Mouse (Mus musculus): ENCODE results near the gene Usp30. TPM values are rescaled to one million over a fixed set of nuclear protein-coding genes. Genes with fewer than 3 reads are reported as not detected.

The Usp30 gene
- polyA plus RNA-seq, 1 experiment from 2014 or later: 10.1 TPM

DNA sequence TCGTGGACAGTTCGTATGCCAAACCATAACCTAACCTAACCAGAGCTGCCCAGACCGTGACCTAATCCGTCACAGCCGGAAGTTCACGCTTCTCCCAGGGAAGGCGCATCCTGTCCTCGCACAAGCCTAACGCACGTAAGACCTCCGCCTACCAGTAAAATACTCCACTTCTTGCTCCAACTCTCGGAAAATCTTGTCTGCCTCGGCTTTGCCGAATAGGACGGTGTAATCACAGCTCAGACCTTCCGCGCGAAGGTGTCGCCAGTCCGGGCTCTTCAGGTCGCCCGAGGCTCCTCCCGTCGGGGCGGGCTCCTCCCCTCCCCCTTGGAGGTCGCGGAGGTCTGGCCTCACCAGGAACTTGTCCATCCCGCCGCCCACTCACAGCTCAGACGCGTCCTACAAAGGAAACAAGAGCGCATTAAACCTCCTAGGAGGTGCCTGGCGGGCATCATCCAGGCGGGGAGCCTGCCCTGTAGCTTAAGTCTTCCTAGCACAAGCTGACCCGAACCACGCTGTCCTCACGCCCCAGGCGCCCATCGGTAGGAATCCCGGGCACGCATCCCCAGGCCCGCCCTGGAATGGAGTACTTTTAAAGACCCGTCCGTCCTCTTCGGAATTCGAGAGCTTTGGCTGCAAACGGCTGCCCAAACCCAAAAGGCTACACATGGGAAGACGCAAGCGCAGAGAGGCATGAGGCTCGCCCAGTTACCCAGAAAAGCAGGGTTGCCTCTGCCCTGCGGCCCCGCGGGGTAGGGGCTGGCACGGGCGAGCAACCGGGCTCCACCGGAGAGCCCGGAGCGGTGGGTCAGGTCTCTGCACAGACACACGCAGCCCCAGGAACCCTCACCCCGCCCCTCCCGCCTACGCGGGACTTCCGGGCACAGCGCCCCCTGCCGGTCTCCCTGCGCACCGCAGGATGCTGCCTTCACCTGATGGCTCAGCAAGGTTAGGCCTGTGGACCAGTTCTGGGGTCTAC is 62.4 kb downstream of the Usp30 start, which contains the start of gene Alkbh2:
Alkbh2 (minus strand) TSS at position 845 of the 976 bp plus-strand sequence.
- Histone ChIP-seq H3K36me3 (ENCODE audit: control insufficient read depth, insufficient read depth, low read length) (peaks cover 25% of the 10 kb centered on the region), H3K4me2 (ENCODE audit: low read depth, low read length) (peak within 1 kb of the TSS; percentile 96), H3K27ac (replicated peaks; ENCODE audit: low read depth, low read length) (peak within 1 kb of the TSS; percentile 86), H3K4me3 (ENCODE audit: low read depth, low read length) (peak within 1 kb of the TSS; percentile 70), H3K4me1 (ENCODE audit: control insufficient read depth, insufficient read depth, low read length) (peaks cover 13% of the 10 kb centered on the region), H3K27me3 (replicated peaks; ENCODE audit: control insufficient read depth, insufficient read depth, low read length) (no peaks in the 10 kb centered on the region), H3K9ac (ENCODE audit: low read depth, low read length) (peak within 1 kb of the TSS; percentile 72), H3K9me3 (ENCODE audit: control insufficient read depth, low read length) (no peaks in the 10 kb centered on the region)
- under 1% methylated on average over 50 of the region's 69 CpGs for WGBS
- ATAC-seq (ENCODE audit: low read depth) (peak; percentile 20), DNase-seq (ENCODE audit: low spot score) (peak; percentile 80)

DNA sequence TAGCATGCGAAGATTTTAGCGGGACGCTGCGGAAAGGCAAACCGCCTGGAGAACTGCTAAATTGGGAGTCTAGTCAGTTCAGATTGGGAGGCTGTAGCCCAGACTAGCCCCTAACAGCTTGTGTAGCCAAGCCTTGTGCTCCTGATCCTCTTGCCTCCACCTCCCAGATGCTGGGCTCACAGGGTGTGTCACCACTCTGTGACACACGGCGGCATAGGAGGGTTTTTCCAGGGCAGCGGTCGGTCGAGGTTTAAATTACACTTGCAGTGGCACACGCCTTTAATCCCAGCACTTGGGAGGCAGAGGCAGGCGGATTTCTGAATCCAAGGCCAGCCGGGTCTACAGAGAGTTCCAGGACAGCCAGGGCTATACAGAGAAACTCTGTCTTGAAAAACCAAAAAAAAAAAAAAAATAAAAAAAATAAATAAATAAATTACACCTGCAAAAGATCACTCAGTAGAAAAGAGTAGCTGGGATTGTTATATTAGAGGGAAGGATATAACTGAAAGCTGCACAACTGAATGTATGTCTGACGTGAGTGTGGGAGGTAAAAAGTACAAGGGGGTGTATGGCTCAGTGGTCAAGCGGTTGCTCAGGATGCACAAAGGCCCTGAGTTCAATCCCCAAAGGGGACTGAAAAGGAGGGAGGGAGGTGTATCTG is 64.4 kb downstream of the Usp30 start:
- peak overlapping the region; percentile 79 for H3K4me3 ChIP-seq (ENCODE audit: low read depth, low read length)
- H3K36me3 ChIP-seq (ENCODE audit: control insufficient read depth, insufficient read depth, low read length): peaks cover 12% of the 10 kb centered on the region; the same call in 1 of the 2 replicates
- peaks cover 13% of the 10 kb centered on the region for H3K4me1 ChIP-seq (ENCODE audit: control insufficient read depth, insufficient read depth, low read length)
- H3K9me3 ChIP-seq (ENCODE audit: control insufficient read depth, low read length): no peaks in the 10 kb centered on the region
- H3K27me3 ChIP-seq (replicated peaks; ENCODE audit: control insufficient read depth, insufficient read depth, low read length): no peaks in the 10 kb centered on the region
- H3K4me2 ChIP-seq (ENCODE audit: low read depth, low read length): peak overlapping the region; percentile 98
- DNase-seq (ENCODE audit: low spot score) (no peak), ATAC-seq (ENCODE audit: low read depth) (no peak)
- no peak overlapping the region for H3K27ac ChIP-seq (replicated peaks; ENCODE audit: low read depth, low read length)
- H3K9ac ChIP-seq (ENCODE audit: low read depth, low read length): no peak overlapping the region
- 76% methylated on average over 15 of the region's 15 CpGs for WGBS

DNA sequence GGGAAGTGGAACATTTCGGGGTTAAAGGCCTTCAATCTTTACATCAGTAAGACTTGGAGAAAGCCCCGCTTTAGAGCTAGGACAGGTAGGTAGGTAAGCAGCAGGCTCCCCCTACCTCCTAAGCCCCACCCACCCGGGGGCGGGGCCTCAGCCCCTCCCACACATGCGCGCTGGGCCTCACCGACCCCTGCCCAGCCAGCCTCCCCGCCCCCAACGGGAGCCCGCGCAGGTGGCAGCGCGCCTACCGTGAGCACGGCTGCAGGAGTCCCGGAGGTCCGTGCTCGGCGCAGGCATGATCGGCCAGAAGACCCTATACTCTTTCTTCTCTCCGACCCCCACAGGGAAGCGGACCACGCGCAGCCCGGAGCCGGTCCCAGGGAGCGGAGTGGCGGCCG is 64.9 kb downstream of the Usp30 start, which contains the start of gene Ung:
Ung (plus strand) TSS at position 176 of the 395 bp plus-strand sequence.
- H3K4me3 ChIP-seq (ENCODE audit: low read depth, low read length): peak within 1 kb of the TSS; percentile 79
- H3K9me3 ChIP-seq (ENCODE audit: control insufficient read depth, low read length): no peaks in the 10 kb centered on the region
- ATAC-seq (ENCODE audit: low read depth): peak; percentile 31
- peaks cover 12% of the 10 kb centered on the region; the same call in 1 of the 2 replicates for H3K36me3 ChIP-seq (ENCODE audit: control insufficient read depth, insufficient read depth, low read length)
- H3K27ac ChIP-seq (replicated peaks; ENCODE audit: low read depth, low read length): peak within 1 kb of the TSS; percentile 6
- H3K27me3 ChIP-seq (replicated peaks; ENCODE audit: control insufficient read depth, insufficient read depth, low read length): no peaks in the 10 kb centered on the region
- 0% methylated on average over 7 of the region's 29 CpGs for WGBS
- H3K4me2 ChIP-seq (ENCODE audit: low read depth, low read length): peak within 1 kb of the TSS; percentile 98
- DNase-seq (ENCODE audit: low spot score): peak; percentile 67
- peak within 1 kb of the TSS; percentile 65 for H3K9ac ChIP-seq (ENCODE audit: low read depth, low read length)
- peaks cover 13% of the 10 kb centered on the region for H3K4me1 ChIP-seq (ENCODE audit: control insufficient read depth, insufficient read depth, low read length)

DNA sequence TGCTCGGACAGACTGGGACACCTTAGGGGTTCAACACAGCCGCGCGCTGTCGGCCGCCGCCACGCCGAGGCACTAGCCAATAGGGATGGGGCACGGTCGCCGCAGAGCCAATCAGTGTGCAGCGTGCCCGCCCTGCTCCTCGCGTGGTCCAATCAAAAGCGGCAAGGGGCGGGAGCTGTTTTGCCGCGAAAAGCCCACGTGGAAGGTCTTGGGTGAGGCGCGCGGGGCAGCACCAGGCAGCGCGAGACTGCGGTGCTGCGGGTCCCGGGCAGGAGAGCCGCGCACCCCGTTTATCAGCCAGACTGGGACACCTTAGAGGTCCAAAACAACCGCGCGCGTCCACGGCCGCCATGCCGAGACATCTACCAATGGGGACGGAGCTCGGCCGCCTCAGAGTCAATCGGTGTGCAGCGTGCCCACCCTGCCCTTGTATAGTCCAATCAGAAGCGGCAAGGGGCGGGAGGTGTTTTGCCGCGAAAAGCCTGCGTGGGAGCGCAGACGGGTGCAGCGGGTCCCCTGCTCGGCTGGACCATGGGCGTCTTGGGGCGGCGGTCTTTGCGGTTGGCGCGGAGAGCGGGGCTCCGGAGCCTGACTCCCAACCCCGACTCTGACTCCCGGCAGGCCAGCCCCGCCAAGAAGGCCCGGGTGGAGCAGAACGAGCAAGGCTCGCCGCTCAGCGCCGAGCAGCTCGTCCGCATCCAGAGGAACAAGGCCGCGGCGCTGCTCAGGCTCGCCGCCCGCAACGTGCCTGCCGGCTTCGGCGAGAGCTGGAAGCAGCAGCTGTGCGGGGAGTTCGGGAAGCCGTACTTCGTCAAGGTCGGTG is 65.6 kb downstream of the Usp30 start:
- ATAC-seq (ENCODE audit: low read depth): peak; percentile 97

DNA sequence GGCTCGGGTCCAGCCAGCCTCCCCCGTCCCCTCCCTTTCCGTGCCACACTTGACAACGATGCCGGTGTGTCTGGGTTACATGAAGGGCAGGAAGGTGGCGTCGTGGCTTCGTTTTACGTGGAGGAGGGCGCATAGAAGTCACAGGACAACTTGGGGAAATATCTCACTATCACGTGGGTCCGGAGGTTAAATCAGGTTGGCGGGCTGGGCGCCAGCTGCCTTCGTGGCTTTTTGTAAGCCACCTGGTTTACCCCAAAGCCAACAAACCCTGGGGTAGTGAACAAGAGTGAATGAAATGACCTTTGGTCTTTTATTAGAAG is 66.2 kb downstream of the Usp30 start:
- H3K27me3 ChIP-seq (replicated peaks; ENCODE audit: control insufficient read depth, insufficient read depth, low read length): no peaks in the 10 kb centered on the region
- H3K9ac ChIP-seq (ENCODE audit: low read depth, low read length): peak overlapping the region; percentile 57
- WGBS: under 1% methylated on average over 14 of the region's 15 CpGs
- H3K27ac ChIP-seq (replicated peaks; ENCODE audit: low read depth, low read length): peak overlapping the region; percentile 6
- H3K4me2 ChIP-seq (ENCODE audit: low read depth, low read length): peak overlapping the region; percentile 98
- H3K36me3 ChIP-seq (ENCODE audit: control insufficient read depth, insufficient read depth, low read length): peaks cover 13% of the 10 kb centered on the region; the same call in 1 of the 2 replicates
- DNase-seq (ENCODE audit: low spot score) (peak; percentile 56), ATAC-seq (ENCODE audit: low read depth) (no peak)
- H3K9me3 ChIP-seq (ENCODE audit: control insufficient read depth, low read length): no peaks in the 10 kb centered on the region
- peaks cover 13% of the 10 kb centered on the region for H3K4me1 ChIP-seq (ENCODE audit: control insufficient read depth, insufficient read depth, low read length)
- H3K4me3 ChIP-seq (ENCODE audit: low read depth, low read length): peak overlapping the region; percentile 79

More for the DNA sequence above, 65.6 kb downstream of the Usp30 start:
- Histone ChIP-seq H3K9me3 (ENCODE audit: control insufficient read depth, low read length) (no peaks in the 10 kb centered on the region), H3K36me3 (ENCODE audit: control insufficient read depth, insufficient read depth, low read length) (peaks cover 13% of the 10 kb centered on the region; the same call in 1 of the 2 replicates), H3K4me3 (ENCODE audit: low read depth, low read length) (peak overlapping the region; percentile 79), H3K27ac (replicated peaks; ENCODE audit: low read depth, low read length) (peak overlapping the region; percentile 6), H3K9ac (ENCODE audit: low read depth, low read length) (peak overlapping the region; percentile 65), H3K27me3 (replicated peaks; ENCODE audit: control insufficient read depth, insufficient read depth, low read length) (no peaks in the 10 kb centered on the region), H3K4me2 (ENCODE audit: low read depth, low read length) (peak overlapping the region; percentile 98), H3K4me1 (ENCODE audit: control insufficient read depth, insufficient read depth, low read length) (peaks cover 13% of the 10 kb centered on the region)
- under 1% methylated on average over 35 of the region's 87 CpGs for WGBS
- DNase-seq (ENCODE audit: low spot score): peak; percentile 98

DNA sequence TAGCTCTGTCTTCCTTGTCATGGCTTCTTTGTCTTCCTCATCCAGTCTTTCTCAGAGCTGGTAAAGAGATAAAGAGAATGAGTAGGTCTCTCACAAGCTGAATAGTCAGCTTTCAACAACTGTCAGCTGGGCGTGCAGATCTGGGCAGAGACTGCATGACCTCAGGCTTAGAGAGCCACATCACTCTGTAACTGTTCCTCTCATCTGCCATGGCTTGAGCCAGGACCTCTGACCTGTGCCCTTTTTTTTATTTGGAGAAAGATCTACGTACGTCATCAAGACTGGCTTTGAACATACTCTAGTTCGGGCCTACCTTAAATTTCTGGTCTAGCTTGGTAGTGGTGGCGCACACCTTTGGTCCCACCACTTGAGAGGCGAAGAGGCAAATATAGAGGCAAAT is 67.6 kb downstream of the Usp30 start:
- H3K27me3 ChIP-seq (replicated peaks; ENCODE audit: control insufficient read depth, insufficient read depth, low read length): no peaks in the 10 kb centered on the region
- H3K4me1 ChIP-seq (ENCODE audit: control insufficient read depth, insufficient read depth, low read length): peaks cover 9% of the 10 kb centered on the region
- peaks cover 20% of the 10 kb centered on the region; the same call in 1 of the 2 replicates for H3K36me3 ChIP-seq (ENCODE audit: control insufficient read depth, insufficient read depth, low read length)
- H3K4me3 ChIP-seq (ENCODE audit: low read depth, low read length): no peak overlapping the region
- DNase-seq (ENCODE audit: low spot score) (no peak), ATAC-seq (ENCODE audit: low read depth) (no peak)
- no peaks in the 10 kb centered on the region for H3K9me3 ChIP-seq (ENCODE audit: control insufficient read depth, low read length)
- H3K9ac ChIP-seq (ENCODE audit: low read depth, low read length): no peak overlapping the region
- H3K27ac ChIP-seq (replicated peaks; ENCODE audit: low read depth, low read length): no peak overlapping the region
- WGBS: 85% methylated on average over 6 of the region's 6 CpGs
- no peak overlapping the region for H3K4me2 ChIP-seq (ENCODE audit: low read depth, low read length)

DNA sequence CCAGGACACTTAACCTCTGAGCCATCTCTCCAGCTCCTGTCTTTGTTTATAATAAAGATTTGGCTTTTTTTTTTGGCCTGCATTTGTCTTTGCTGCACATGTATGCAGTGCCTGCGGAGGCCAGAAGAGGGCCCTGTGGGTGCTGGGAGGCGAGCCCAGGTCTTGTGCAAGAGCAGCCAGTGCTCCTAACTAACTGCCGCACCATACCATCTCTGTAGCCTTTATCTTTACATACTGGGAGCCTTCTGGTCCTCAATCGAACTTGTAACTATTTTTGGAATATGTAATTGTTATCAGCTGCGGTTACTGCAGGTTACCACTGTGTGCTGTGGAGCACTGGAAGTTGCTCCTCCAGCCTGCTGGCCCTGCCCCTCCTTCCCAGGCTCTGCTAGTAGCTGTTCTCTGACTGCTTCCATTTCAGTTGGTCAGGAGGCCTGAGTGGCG is 68.9 kb downstream of the Usp30 start:
- H3K4me3 ChIP-seq (ENCODE audit: low read depth, low read length): no peak overlapping the region
- no peak overlapping the region for H3K4me2 ChIP-seq (ENCODE audit: low read depth, low read length)
- ATAC-seq (ENCODE audit: low read depth) (no peak), DNase-seq (ENCODE audit: low spot score) (no peak)
- H3K9me3 ChIP-seq (ENCODE audit: control insufficient read depth, low read length): no peaks in the 10 kb centered on the region
- no peak overlapping the region for H3K27ac ChIP-seq (replicated peaks; ENCODE audit: low read depth, low read length)
- no peak overlapping the region for H3K9ac ChIP-seq (ENCODE audit: low read depth, low read length)
- H3K36me3 ChIP-seq (ENCODE audit: control insufficient read depth, insufficient read depth, low read length): peaks cover 20% of the 10 kb centered on the region; the same call in 1 of the 2 replicates
- WGBS: 36% methylated on average over 6 of the region's 6 CpGs
- H3K27me3 ChIP-seq (replicated peaks; ENCODE audit: control insufficient read depth, insufficient read depth, low read length): no peaks in the 10 kb centered on the region
- peaks cover 9% of the 10 kb centered on the region for H3K4me1 ChIP-seq (ENCODE audit: control insufficient read depth, insufficient read depth, low read length)

DNA sequence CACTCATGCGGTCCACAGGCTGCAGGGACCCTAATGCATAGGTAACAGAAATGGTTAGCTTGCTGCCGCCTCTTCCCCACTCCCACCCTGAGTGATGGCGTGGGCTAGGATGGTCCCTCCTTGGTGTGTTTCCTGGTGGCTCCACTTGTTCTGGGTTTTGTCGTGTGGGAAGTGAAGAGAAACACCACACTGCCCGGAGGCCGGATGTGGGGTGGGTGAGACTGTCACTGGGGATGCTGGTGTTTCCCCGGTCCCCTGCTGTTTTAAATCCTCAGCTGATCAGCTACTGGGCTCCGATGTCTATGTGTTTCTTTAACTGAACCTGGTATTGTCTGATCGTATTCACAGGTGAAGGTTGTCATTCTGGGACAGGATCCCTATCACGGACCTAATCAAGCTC is 70.3 kb downstream of the Usp30 start:
- Histone ChIP-seq H3K4me2 (ENCODE audit: low read depth, low read length) (no peak overlapping the region), H3K4me1 (ENCODE audit: control insufficient read depth, insufficient read depth, low read length) (peaks cover 9% of the 10 kb centered on the region), H3K4me3 (ENCODE audit: low read depth, low read length) (no peak overlapping the region), H3K36me3 (ENCODE audit: control insufficient read depth, insufficient read depth, low read length) (peaks cover 20% of the 10 kb centered on the region; the same call in 1 of the 2 replicates), H3K9ac (ENCODE audit: low read depth, low read length) (no peak overlapping the region), H3K27ac (replicated peaks; ENCODE audit: low read depth, low read length) (no peak overlapping the region), H3K9me3 (ENCODE audit: control insufficient read depth, low read length) (no peaks in the 10 kb centered on the region), H3K27me3 (replicated peaks; ENCODE audit: control insufficient read depth, insufficient read depth, low read length) (no peaks in the 10 kb centered on the region)
- no peak for DNase-seq (ENCODE audit: low spot score)
- ATAC-seq (ENCODE audit: low read depth): no peak
- WGBS: 89% methylated on average over 10 of the region's 10 CpGs
